Mouse (Mus musculus) left cerebral cortex, adult 8-10 months (tissue): ENCODE data around the gene Dab1. TPM values are rescaled to one million over a fixed set of nuclear protein-coding genes. Genes with fewer than 3 reads are reported as not detected.

Experiments
- DNase-seq, 2 experiments: peaks; one replicate each; pipeline ENCODE4 v3.0.0; 2022; ENCODE audit warnings: low spot score in 2 of 2
- total RNA-seq, 4 experiments: library from RNA; stranded (reverse); gene quantifications; 2 replicates each; pipeline ENCODE4 v1.2.4; 2022

Dab1 gene
- total RNA-seq, 4 experiments from 2014 or later: 98.4 to 114 (median 107) TPM

DNA sequence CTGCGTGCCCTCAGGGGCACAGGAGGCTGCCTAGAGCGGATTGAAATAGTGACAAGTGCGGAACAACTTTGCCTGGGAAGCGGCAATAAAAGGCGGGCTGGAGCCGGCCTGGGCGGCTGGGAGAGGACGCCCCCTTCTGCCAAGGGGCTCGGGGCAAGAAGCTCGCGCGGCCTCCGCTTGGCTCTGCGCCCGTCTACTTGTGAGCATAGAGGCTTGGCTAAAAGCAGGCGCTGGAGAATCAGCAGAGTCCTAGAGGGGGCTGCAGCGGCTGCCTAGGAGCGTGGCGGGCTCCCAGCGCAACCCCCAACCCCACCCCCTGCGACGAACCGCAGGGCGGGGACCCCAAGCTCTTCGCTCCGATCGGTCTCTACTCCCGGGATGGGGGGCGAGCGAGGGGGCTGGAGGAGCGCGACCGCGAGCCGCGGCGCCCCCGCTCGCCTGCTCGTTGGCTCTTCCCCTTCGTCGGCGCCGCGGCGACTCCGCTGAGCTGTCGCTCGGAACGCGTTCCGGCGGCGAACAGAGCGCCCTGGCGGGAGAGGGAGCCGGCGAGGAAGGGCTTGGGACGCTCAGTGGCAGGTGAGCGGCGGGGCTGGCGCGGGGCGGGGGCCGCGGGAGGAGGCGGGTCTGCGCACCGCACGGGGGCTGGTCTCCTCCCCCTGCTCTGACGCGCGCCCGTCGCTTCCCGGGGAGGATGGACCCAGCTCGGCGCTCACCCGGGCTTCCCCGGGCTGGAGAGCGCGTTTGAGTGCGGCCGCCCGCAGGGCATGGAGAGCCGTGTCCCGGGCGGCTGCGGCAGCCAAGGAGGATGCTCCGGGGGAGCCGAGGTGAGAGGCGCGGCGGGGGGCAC lies 748.0 kb downstream of the Dab1 start:
- DNase-seq: peak; percentile 73 to 74

DNA sequence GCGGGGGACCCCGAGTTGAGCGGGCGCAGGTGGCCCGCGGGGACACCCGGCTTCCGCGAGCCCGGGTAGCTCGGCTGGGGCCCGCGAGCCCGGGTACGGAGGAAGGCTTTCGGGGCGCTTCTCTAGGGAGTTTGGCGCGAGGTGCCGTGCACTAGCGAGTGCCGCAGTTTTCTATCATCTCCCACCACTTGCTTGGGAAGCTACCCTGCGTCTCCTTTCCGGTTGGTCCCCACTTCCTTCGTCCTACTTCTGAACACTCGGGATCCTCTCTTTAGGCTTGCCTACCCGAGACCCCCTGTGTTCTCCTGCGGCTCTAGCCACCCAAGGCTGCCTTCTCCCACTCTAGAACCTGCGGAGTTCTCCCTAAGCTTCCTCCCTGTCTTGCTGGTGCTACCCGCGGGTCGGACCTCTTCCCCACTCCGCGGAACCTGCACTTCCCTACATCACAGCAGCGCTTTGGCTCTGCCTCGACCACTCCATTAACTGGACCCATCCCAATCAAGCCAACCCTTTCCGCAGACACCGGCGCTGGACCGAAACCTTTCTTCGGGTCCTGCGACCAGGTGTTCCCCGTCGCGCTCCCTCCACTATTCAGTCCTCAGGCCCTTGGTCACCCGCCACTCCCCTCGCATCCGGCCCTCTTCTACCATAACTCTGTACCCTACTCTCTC lies 748.7 kb downstream of the Dab1 start:
- DNase-seq: peak in 1 of 2 experiments; percentile 66

- peak; percentile 36 to 59 for DNase-seq
Observed at GRCm38 (mm10) chr4:104368561-104369021, 749.4 kb downstream of the Dab1 start.

DNA sequence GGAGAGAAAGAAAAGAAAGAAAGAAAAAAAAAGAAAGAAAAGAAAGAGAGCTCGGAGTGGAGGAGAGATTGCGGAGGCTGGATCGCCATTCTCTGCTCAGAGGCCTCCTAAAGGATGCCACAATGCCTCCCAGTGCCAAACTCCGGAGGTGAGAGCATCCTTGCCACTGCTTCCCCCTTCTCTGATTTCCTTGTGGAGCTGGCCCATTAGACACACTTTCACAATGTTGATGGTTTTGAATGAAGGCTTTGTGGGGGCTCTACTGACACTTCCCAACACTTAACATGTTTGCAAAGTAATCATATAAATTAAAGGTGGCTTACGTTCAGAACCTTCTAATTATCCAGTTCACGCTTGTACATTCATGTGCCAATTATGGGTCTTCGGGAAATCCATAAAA lies 749.9 kb downstream of the Dab1 start:
- no peak for DNase-seq

GRCm38 (mm10) chr4:104371136-104371535 lies 752.0 kb downstream of the Dab1 start:
- no peak for DNase-seq

DNA sequence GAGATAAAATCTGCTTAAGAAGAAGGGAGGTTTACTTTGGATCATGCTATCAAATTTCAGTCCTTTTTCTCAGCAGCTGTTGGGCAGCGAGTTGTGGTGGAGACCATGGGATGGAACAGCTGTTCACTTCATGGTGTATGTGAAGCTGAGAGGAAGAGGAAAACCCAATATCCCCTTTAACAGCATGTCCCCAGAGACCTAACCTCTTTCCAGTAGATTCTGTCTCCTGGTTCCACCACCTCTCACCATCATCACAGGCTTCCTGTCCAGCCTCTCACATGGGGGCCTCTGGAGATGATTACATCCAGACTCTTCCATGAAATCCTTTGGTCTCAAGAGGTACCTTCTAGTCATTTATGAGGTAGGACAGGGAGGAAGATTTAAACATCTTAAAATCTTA lies 755.0 kb downstream of the Dab1 start:
- DNase-seq: no peak

GRCm38 (mm10) chr4:104384704-104385103 lies 765.5 kb downstream of the Dab1 start:
- DNase-seq: no peak

- no peak for DNase-seq
Observed at GRCm38 (mm10) chr4:104385272-104385671, 766.1 kb downstream of the Dab1 start.

DNA sequence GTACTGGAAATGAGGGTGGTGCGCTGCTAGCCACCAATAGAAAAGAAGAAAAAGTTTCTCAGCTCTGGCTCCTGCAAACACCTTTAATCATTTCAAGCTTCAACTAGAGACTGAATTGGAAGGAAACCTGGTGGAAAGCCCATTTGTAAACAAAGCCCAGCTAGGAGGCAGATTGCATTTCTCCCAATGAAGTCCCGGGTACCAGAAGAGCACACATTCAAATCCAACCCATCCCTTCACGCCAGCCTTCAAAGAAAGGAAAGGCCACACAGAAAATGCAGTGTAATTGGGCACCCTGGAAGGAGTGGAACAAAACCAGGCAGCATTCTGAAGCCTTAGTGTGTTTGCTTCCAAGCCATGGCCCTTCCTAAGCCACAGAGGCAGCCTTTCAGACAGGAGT lies 776.4 kb downstream of the Dab1 start:
- DNase-seq: no peak

DNA sequence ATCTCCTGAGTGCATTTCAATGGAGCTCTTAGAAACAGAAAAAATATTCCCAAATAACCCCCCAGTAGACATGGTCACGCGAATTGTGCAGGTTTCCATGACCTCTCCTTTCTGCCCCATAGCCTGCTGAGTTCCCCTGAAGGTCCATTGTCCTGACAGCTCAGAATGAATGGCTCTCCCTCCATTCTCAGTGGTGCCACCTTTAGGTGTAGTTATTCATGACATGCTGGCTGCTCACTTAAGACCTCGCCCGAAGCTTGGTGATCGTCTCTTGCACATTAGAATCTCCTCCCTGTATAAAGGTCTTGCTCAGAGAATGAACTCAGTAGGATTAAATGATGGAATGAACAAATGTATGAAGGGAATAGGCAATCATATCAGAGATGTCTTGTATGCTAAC lies 776.9 kb downstream of the Dab1 start:
- DNase-seq: no peak

GRCm38 (mm10) chr4:104399106-104399730 lies 780.1 kb downstream of the Dab1 start:
- DNase-seq: peak in 1 of 2 experiments; percentile 33

- no peak for DNase-seq
Observed at GRCm38 (mm10) chr4:104404099-104404498, 784.9 kb downstream of the Dab1 start.

DNA sequence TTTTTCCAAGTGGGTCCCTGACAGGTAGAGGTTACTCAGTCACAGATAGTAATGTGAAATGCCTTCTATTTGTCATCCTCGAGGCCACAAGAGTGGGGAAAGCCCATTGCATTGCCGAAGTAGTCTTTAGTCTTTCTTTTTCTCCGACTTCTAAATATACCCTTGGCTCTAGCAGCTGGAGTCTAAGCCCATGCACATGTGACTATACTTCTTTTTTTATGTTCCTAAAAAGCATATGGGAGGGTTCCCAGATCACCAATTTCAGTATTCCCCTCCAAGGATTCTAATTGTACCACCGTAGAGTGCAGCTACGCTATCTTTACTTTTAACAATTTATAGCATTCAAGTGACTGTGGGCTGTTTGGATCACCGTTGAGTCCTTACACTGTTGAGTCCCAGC lies 791.8 kb downstream of the Dab1 start:
- no peak for DNase-seq

GRCm38 (mm10) chr4:104415482-104415881 lies 796.3 kb downstream of the Dab1 start:
- DNase-seq: no peak

DNA sequence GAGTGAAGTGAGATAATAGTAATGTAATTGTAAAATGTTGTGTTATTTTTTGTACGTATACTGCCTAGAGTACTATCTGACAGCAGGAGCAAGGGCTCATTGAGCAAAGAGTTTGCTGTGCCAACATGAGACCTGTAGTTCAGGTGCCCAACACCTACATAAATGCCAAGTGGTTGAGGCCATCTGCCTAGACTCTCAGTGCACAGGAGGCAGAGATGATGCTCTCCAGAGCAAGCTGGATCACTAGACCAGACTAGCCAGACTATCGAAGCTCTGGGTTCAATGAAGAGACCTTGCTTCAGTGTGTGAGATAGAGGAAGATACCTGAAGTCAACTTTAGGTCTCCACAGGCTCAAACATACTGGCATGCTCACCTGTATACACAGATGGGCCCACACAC lies 799.2 kb downstream of the Dab1 start:
- DNase-seq: no peak

GRCm38 (mm10) chr4:104420983-104421680 lies 802.0 kb downstream of the Dab1 start:
- no peak for DNase-seq

GRCm38 (mm10) chr4:104429127-104429526 lies 810.0 kb downstream of the Dab1 start:
- DNase-seq: no peak

- no peak for DNase-seq
Observed at GRCm38 (mm10) chr4:104431231-104431855, 812.2 kb downstream of the Dab1 start.

DNA sequence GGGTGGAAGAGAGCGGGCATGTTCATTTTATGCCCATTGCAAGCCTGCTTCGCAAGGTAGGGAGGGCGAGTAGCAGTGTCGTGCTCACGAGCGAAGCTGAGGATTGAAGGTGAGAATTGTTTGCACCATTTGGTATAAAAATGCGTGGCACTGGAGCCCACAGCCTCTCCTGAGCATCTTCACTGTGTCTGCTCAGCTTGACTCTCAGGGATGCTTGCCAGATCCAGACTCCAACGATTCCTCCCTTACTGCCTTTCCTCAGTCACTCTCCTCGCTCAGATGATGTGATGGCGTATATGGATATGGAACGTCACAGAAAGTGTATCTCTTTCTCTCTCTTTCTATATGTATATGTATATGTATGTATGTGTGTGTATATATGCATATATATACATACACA lies 813.0 kb downstream of the Dab1 start:
- DNase-seq: no peak

DNA sequence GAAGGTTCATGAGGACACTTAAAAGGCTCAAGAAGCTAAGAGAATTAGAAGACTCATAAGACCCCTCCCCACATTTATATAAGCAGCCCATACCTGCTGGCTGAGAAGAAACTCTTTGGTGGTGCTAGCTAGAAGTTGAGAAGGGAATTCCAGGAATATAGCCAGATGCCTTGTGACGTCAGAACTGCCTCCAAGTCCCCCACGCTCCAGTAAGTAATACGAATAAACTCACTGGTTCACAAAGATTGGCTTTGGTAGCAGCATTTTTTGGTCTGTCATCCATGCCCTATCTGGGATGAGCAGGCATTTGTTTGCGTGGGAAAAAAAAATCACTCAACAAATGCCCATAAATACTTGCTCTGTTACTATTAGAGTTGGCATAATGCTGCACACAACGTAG lies 816.6 kb downstream of the Dab1 start:
- no peak for DNase-seq

- DNase-seq: no peak
Observed at GRCm38 (mm10) chr4:104436411-104436810, 817.3 kb downstream of the Dab1 start.
